Mouse (Mus musculus) embryonic facial prominence, embryonic 10.5 days (tissue): ENCODE measurements around the gene Myo9b. TPM values are rescaled to one million over a fixed set of nuclear protein-coding genes. Genes with fewer than 3 reads are reported as not detected.
A peak's percentile ranks its signal among the peaks of the same experiment; 100 is the strongest.
"Not testable (repeated sequence)": the region's sequence is repeated elsewhere in the genome, so short reads cannot be mapped to it uniquely, and the experiment has no call there.

ENCODE experiments used
- DNase-seq: peaks from one replicate; pipeline ENCODE4 v3.0.0-alpha.2; 2017; ENCODE audit warnings: low spot score
- H3K27ac ChIP-seq: fragments of 300-500 bp; sonication (generic); replicated peaks from 2 replicates; pipeline ENCODE4 v1.5.1; 2016; ENCODE audit warnings: mild to moderate bottlenecking
- H3K27me3 ChIP-seq: fragments of 300-500 bp; sonication (generic); replicated peaks from 2 replicates; pipeline ENCODE4 v1.6.1; 2016; ENCODE audit warnings: low read depth, mild to moderate bottlenecking; ENCODE audit not compliant: poor library complexity, severe bottlenecking
- H3K36me3 ChIP-seq: fragments of 300-500 bp; sonication (generic); replicated peaks from 2 replicates; pipeline ENCODE4 v1.6.1; 2016; ENCODE audit warnings: mild to moderate bottlenecking, moderate library complexity
- H3K4me1 ChIP-seq: fragments of 300-500 bp; sonication (generic); 2 replicates; pipeline ENCODE4 v1.6.1; 2016
- H3K4me3 ChIP-seq: fragments of 300-500 bp; sonication (generic); 2 replicates; pipeline ENCODE4 v1.5.1; 2016; ENCODE audit warnings: mild to moderate bottlenecking, moderate library complexity
- H3K9me3 ChIP-seq: fragments of 300-500 bp; sonication (generic); 2 replicates; pipeline ENCODE4 v1.6.1; 2016; ENCODE audit warnings: mild to moderate bottlenecking
- WGBS: fragments of 180-500 bp; shearing (Covaris S2); methylation state at CpG from one replicate; pipeline ENCODE4 v1.1.7; 2016; 5-methylcytosine and 5-hydroxymethylcytosine counted together
- polyA plus RNA-seq: library from polyadenylated mRNA; unstranded; fragments of >200 nt; fragmentation: Nextera tagmentation; extraction: Ambion mirVana; gene quantifications from 2 replicates; pipeline ENCODE4 v1.2.1, GENCODE M21; 2016

The Myo9b gene
- polyA plus RNA-seq, 1 experiment from 2014 or later, result 27.9 TPM

DNA sequence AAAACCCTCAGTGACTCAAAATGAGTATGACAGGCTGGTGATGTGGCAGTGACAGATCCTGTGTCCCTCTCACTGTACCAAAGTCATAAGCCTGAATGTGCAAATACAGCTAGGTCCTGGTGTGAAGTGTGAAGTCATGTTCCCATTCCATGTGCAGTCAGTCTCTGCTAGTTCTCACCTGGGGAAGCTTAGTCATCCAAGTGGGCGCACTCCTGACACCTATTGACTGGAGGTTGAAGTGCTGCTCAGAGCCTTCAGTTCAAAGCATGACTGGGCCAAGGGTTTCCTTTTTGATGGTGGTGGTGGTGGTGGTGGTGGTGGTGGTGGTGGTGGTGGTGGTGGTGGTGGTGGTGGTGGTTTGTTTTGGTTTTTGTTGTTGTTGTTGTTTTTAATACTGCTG lies 52.3 kb downstream of the Myo9b start:
- WGBS, result 94% methylated on average over 1 of the region's 1 CpGs
- no peaks in the 10 kb centered on the region for H3K27me3 ChIP-seq
- no peaks in the 10 kb centered on the region for H3K4me1 ChIP-seq
- no peak for DNase-seq
- H3K36me3 ChIP-seq, result peaks cover 90% of the 10 kb centered on the region
- no peaks in the 10 kb centered on the region for H3K9me3 ChIP-seq
- H3K27ac ChIP-seq, result no peak overlapping the region
- no peak overlapping the region for H3K4me3 ChIP-seq

DNA sequence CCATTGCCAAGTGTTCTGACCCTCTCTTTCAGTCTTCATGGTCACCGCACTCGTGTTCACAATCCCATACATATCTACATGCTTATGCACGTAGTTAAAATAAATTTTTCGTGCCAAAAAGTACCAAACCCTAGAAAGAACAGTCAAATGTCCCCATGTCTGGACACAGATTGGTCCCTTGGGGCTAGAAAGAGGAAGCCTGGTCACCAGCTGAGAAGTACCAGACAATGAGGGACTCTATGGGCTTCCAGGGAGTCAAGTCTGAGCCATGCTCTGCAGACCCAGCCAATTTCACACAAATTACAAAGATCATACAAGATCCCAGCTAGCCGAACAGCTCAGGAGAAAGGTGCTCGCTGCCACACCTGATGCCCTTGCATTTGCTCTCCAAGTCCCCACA lies 65.3 kb downstream of the Myo9b start:
- peaks cover 70% of the 10 kb centered on the region for H3K36me3 ChIP-seq
- H3K4me1 ChIP-seq, DNase-seq, H3K27me3 ChIP-seq, H3K4me3 ChIP-seq, H3K27ac ChIP-seq, H3K9me3 ChIP-seq: not testable (repeated sequence)
- 93% methylated on average over 6 of the region's 6 CpGs for WGBS

DNA sequence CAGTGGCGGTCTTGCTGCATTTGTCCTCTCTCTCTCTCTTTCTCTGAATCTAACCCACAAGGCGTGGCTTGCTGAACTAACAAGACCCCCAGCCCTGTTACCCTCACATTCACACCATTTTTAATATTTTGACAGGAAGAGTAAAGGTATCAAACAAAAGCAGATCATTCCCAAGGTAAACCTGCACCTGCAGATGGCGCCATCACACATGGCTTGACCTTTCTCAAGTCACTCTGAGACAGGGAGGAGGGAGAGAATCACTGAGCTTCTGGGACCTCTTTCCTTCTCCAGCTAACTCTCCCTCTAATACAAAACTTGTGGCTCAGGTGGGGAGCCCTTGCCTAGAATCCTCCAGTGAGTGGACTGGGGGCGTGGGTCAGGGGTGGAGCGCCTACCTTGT lies 68.1 kb downstream of the Myo9b start:
- H3K27ac ChIP-seq, result no peak overlapping the region
- H3K9me3 ChIP-seq, result no peaks in the 10 kb centered on the region
- H3K36me3 ChIP-seq, result peaks cover 79% of the 10 kb centered on the region
- WGBS, result 71% methylated on average over 5 of the region's 5 CpGs
- no peaks in the 10 kb centered on the region for H3K27me3 ChIP-seq
- no peak overlapping the region for H3K4me3 ChIP-seq
- no peaks in the 10 kb centered on the region for H3K4me1 ChIP-seq
- DNase-seq, result peak; percentile 47

DNA sequence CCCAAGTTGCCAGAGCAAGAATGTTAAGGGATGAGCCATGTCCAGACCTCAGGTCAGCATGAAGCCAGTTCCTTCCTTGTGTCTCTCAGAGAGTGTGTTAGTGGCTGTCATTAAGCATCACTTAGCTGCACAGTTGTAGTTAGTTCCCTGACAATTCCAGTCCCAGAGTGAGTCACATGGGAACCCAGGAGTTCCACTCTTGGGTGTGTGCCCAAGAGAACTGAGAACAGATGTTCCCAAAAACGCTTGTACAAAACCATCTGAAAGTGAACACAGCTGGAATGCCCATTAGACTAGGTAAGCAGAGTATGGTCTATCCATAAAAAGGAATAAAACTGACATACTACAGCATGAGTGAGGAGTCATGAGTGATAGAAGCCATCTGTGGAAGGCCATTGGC lies 74.1 kb downstream of the Myo9b start:
- no peaks in the 10 kb centered on the region for H3K4me1 ChIP-seq
- peaks cover 93% of the 10 kb centered on the region for H3K36me3 ChIP-seq
- no peaks in the 10 kb centered on the region for H3K27me3 ChIP-seq
- no peak overlapping the region for H3K4me3 ChIP-seq
- H3K9me3 ChIP-seq, result no peaks in the 10 kb centered on the region
- no peak overlapping the region for H3K27ac ChIP-seq
- WGBS, result 80% methylated on average over 1 of the region's 1 CpGs
- DNase-seq, result no peak

DNA sequence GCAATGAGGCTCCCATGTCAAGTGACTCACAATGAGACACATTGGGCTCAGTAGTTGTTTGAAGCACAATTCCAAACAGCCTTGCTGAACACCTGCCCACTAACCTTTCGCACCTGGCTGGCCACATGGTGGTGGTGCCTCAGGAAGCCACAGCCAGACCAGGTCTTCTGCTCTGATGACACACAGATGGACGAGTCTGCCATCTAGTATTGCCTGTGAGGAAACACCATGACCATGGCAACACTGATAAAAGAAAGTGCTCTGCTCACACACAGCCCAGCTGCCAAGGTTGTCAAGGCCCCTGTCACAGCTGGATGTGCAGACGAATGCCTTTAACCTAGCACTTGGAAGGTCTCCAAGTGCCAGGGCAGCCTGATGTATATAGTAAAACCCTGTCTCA lies 78.6 kb downstream of the Myo9b start:
- Histone ChIP-seq H3K27ac (no peak overlapping the region), H3K9me3 (no peaks in the 10 kb centered on the region), H3K4me3 (no peak overlapping the region), H3K4me1 (no peaks in the 10 kb centered on the region), H3K36me3 (peaks cover 100% of the 10 kb centered on the region), H3K27me3 (no peaks in the 10 kb centered on the region)
- no peak for DNase-seq
- WGBS, result 77% methylated on average over 3 of the region's 3 CpGs

DNA sequence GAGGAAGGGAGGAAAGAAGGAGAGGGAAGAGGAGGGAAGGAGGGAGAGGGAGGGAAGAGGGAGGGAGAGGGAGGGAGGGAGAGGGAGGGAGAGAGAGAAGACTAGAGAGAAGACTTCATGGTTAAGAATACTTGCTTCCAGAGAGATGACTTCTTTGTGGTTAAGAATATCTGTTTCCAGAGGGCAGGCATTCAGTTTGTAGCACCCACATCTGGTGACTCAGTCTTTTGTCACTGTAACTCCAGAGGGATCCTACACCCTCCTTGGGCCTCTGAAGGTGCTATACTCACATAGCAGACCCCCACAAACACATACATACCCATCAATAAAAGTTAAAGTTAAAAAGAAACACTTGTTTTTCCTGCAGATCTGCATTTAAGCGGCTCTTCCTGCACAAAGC lies 79.0 kb downstream of the Myo9b start:
- Histone ChIP-seq H3K36me3 (peaks cover 100% of the 10 kb centered on the region), H3K27ac (no peak overlapping the region), H3K27me3 (no peaks in the 10 kb centered on the region), H3K9me3 (no peaks in the 10 kb centered on the region), H3K4me3 (no peak overlapping the region), H3K4me1 (no peaks in the 10 kb centered on the region)
- DNase-seq, result no peak
- 96% methylated on average over 1 of the region's 1 CpGs for WGBS

DNA sequence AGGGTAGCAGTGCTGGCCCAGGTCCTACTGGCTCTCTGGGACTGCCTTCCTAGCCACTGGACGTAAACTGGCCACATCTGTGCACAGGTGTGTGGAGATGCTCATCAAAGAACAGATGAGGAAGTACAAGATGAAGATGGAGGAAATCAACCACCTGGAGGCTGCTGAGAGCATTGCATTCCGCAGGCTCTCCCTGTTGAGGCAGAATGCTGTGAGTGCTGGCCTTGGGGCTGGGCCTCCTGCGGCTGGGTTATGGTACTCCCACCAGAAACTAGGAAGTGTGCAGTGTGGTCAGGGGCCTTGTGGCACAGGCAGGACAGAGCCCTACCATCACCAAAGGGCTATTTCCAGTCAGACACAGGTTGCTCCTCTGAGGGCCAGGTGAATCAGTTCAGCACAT lies 85.5 kb downstream of the Myo9b start:
- no peak for DNase-seq
- WGBS, result 84% methylated on average over 3 of the region's 3 CpGs
- Histone ChIP-seq H3K36me3 (peaks cover 83% of the 10 kb centered on the region), H3K9me3 (no peaks in the 10 kb centered on the region), H3K27me3 (no peaks in the 10 kb centered on the region), H3K4me3 (no peak overlapping the region), H3K4me1 (no peaks in the 10 kb centered on the region), H3K27ac (no peak overlapping the region)

DNA sequence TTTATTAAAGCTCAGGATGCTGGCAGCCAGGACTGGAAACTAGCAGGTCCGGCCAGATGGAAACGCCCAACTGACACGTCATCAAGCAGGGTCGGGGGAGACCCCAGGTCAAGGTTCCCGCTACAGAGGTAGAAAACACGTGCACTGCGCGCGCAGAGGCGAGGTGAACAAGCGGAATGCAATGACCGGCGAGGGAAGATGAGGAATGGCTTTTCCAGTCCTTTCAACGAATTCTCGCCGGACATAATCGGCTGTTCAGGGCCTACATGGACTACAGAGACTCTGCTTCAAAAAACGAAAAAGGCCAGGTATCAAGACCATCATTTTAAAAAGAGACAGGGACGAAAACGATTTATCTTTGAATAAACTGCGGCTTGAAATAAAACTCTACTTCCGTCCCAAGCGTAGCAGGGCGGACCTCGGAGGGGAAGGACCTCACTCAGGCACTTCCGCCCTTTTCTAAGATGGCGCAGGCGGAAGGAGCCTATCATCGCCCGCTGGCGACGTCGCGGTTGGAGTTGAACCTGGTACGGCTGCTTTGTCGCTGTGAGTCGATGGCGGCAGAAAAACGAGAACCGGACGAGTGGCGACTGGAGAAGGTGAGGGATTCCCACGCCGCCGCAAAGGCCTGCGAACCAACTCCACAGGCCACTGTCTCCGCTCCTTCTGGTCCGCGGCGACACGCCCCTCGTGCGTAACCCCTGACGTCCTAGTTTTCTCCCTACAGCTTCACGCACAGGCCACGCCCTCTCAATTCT lies 94.4 kb downstream of the Myo9b start, which contains the start of gene Use1:
TSS of gene Use1 (plus strand) at position 78 of the 758 bp plus-strand sequence.
- H3K27ac ChIP-seq, result peak within 1 kb of the TSS; percentile 92
- H3K4me3 ChIP-seq, result peak within 1 kb of the TSS; percentile 77
- H3K9me3 ChIP-seq, result no peaks in the 10 kb centered on the region
- H3K36me3 ChIP-seq, result peaks cover 13% of the 10 kb centered on the region
- H3K4me1 ChIP-seq, result peaks cover 26% of the 10 kb centered on the region
- H3K27me3 ChIP-seq, result no peaks in the 10 kb centered on the region
- DNase-seq, result peak; percentile 91
- under 1% methylated on average over 56 of the region's 56 CpGs for WGBS

DNA sequence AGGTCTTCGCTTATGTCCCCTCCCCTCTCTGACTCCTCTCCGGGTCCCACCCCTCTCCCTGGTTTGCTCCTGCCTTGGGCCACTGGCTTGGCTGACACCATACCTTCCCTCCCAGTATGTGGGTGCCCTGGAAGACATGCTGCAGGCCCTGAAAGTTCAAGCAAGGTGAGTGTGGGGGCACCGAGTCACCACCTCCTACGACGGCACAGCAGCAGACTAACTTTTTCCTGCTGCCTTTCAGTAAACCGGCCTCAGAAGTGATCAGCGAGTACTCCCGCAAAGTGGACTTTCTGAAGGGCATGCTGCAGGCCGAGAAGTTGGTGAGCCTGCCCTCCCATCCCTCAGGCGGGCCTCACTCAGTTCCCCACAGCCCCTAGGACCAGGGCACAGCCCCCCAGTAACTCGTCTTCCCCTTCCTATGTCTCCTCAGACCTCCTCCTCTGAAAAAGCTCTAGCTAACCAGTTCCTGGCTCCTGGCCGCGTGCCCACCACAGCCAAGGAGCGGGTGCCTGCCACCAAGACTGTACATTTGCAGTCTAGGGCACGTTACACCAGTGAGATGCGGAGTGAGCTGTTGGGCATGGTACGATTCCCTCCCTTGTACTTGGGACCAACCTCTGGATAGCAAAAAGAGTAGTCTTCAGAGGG lies 95.1 kb downstream of the Myo9b start:
- no peak for DNase-seq
- H3K36me3 ChIP-seq, result peaks cover 18% of the 10 kb centered on the region
- H3K9me3 ChIP-seq, result no peaks in the 10 kb centered on the region
- WGBS, result 57% methylated on average over 17 of the region's 17 CpGs
- peaks cover 26% of the 10 kb centered on the region for H3K4me1 ChIP-seq
- peak overlapping the region; percentile 77 for H3K4me3 ChIP-seq
- H3K27me3 ChIP-seq, result no peaks in the 10 kb centered on the region
- peak overlapping the region; percentile 92 for H3K27ac ChIP-seq

DNA sequence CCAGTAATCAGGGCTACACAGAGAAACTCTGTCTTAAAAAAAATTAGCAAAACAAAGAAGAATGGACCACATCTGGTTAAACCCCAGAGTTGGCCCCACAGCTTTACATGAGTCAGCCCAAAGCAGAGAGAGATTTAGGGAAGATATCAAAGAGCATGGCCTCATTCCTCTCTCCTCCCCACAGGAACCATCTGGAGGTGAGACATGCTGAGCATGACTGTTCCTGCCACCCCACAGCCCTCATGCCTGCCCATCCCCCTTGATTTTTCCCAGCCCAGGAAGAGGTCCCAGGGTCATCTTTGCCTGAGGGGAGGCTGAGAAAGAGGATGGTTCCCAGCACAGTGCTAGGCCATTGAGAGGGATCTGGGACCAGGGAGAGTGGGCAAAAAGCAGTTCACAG lies 95.9 kb downstream of the Myo9b start:
- Histone ChIP-seq H3K4me1 (peaks cover 26% of the 10 kb centered on the region), H3K9me3 (no peaks in the 10 kb centered on the region), H3K27me3 (no peaks in the 10 kb centered on the region), H3K36me3 (peaks cover 25% of the 10 kb centered on the region), H3K4me3 (peak overlapping the region; percentile 77; the same call in 1 of the 2 replicates), H3K27ac (peak overlapping the region; percentile 92; the same call in 1 of the 2 replicates)
- no peak for DNase-seq

DNA sequence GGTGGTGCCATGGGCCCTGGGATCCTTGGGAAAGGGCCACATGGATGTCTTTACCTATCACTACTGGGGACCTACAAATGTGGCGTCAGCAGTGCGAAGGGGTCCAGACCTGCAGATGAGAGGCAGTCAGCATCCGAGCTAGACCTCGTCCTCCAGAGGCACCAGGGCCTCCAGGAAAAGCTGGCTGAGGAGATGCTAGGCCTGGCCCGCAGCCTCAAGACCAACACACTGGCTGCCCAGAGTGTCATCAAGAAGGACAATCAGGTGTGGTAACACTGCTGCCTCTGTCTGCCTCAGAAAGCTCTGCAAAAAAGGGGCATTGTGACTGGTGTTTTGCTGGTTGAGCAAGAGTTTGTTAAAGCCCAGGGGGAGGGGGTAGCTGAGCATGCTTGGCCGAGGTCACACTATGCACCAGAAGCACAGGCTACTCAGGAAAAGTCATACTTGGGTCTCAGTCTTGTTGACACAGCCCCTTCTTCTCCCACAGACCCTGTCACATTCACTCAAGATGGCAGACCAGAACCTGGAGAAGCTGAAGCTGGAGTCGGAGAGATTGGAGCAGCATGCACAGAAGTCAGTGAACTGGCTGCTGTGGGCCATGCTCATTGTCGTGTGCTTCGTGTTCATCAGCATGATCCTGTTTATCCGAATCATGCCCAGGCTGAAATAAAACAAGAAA lies 96.7 kb downstream of the Myo9b start:
- Histone ChIP-seq H3K4me3 (no peak overlapping the region), H3K9me3 (no peaks in the 10 kb centered on the region), H3K27me3 (no peaks in the 10 kb centered on the region), H3K4me1 (peaks cover 26% of the 10 kb centered on the region), H3K36me3 (peaks cover 34% of the 10 kb centered on the region), H3K27ac (no peak overlapping the region)
- 92% methylated on average over 10 of the region's 10 CpGs for WGBS
- no peak for DNase-seq

DNA sequence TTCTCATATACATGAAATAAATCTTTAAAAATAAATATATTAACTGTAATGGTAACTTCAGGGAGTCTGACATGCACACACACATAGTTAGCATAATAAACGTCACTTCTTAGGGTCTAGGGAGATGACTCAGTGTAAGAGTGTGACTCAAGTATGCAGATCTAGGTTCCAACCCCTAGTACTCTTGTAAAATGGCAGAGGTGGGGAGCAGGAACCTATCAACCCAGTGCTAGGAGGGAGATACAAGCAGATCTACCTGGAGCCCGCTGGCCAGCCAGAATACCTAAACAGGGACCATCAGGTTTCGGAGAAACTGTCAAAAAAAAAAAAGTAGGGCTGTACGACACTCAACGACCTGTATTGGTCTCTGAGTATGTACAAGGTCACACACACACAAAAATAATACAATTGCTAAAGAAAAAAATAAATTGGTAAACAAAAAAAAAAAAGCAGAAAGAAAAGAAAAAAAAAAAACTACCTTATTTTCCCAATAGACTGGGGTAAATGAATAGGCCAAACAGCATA lies 98.3 kb downstream of the Myo9b start:
- WGBS, result 24% methylated on average over 5 of the region's 5 CpGs
- peaks cover 49% of the 10 kb centered on the region for H3K36me3 ChIP-seq
- H3K4me3 ChIP-seq, result peak overlapping the region; percentile 75
- peaks cover 40% of the 10 kb centered on the region for H3K4me1 ChIP-seq
- H3K27me3 ChIP-seq, result no peaks in the 10 kb centered on the region
- peak overlapping the region; percentile 81; the same call in 1 of the 2 replicates for H3K27ac ChIP-seq
- no peak for DNase-seq
- H3K9me3 ChIP-seq, result no peaks in the 10 kb centered on the region
